Mouse (Mus musculus): ENCODE measurements around the gene Spsb1.
A peak's percentile ranks its signal among the peaks of the same experiment; 100 is the strongest.

Spsb1 gene

GRCm38 (mm10) chr4:149983921-149984645 is 29.2 kb upstream of the Spsb1 start:
- no peak for DNase-seq (ENCODE audit: low spot score)

- DNase-seq (ENCODE audit: low spot score), result no peak
Observed at GRCm38 (mm10) chr4:149982154-149982553, 27.3 kb upstream of the Spsb1 start.

- peak; percentile 92 for DNase-seq (ENCODE audit: low spot score)
Observed at GRCm38 (mm10) chr4:149979819-149980308, 25.0 kb upstream of the Spsb1 start.

- DNase-seq (ENCODE audit: low spot score), result no peak
Observed at GRCm38 (mm10) chr4:149978820-149979219, 24.0 kb upstream of the Spsb1 start.

GRCm38 (mm10) chr4:149977801-149978544 is 23.1 kb upstream of the Spsb1 start:
- no peak for DNase-seq (ENCODE audit: low spot score)

GRCm38 (mm10) chr4:149977181-149977580 is 22.3 kb upstream of the Spsb1 start:
- no peak for DNase-seq (ENCODE audit: low spot score)

- DNase-seq (ENCODE audit: low spot score), result no peak
Observed at GRCm38 (mm10) chr4:149975730-149976254, 20.9 kb upstream of the Spsb1 start.

- no peak for DNase-seq (ENCODE audit: low spot score)
Observed at GRCm38 (mm10) chr4:149975291-149975690, 20.4 kb upstream of the Spsb1 start.

GRCm38 (mm10) chr4:149971393-149971792 is 16.6 kb upstream of the Spsb1 start:
- DNase-seq (ENCODE audit: low spot score), result no peak

- no peak for DNase-seq (ENCODE audit: low spot score)
Observed at GRCm38 (mm10) chr4:149968526-149968925, 13.7 kb upstream of the Spsb1 start.

- no peak for DNase-seq (ENCODE audit: low spot score)
Observed at GRCm38 (mm10) chr4:149966963-149967362, 12.1 kb upstream of the Spsb1 start.

GRCm38 (mm10) chr4:149966252-149966651 is 11.4 kb upstream of the Spsb1 start:
- DNase-seq (ENCODE audit: low spot score), result no peak

GRCm38 (mm10) chr4:149965672-149966071 is 10.8 kb upstream of the Spsb1 start:
- no peak for DNase-seq (ENCODE audit: low spot score)

- DNase-seq (ENCODE audit: low spot score), result no peak
Observed at GRCm38 (mm10) chr4:149965242-149965641, 10.4 kb upstream of the Spsb1 start.

- no peak for DNase-seq (ENCODE audit: low spot score)
Observed at GRCm38 (mm10) chr4:149964770-149965169, 9.9 kb upstream of the Spsb1 start.

GRCm38 (mm10) chr4:149964285-149964684 is 9.4 kb upstream of the Spsb1 start:
- DNase-seq (ENCODE audit: low spot score), result no peak

- no peak for DNase-seq (ENCODE audit: low spot score)
Observed at GRCm38 (mm10) chr4:149960391-149960790, 5.5 kb upstream of the Spsb1 start.

GRCm38 (mm10) chr4:149959816-149960215 is 5.0 kb upstream of the Spsb1 start:
- DNase-seq (ENCODE audit: low spot score), result no peak

GRCm38 (mm10) chr4:149958566-149958965 is 3.7 kb upstream of the Spsb1 start:
- peak; percentile 91 for DNase-seq (ENCODE audit: low spot score)

GRCm38 (mm10) chr4:149956048-149956447 is 1.2 kb upstream of the Spsb1 start:
- DNase-seq (ENCODE audit: low spot score), result no peak

- DNase-seq (ENCODE audit: low spot score), result peak; percentile 32
Observed at GRCm38 (mm10) chr4:149955631-149956030, 788 bp upstream of the Spsb1 start.

GRCm38 (mm10) chr4:149953621-149954481 is 992 bp downstream of the Spsb1 start:
- DNase-seq (ENCODE audit: low spot score), result peak; percentile 46

Measured in retina, embryonic 14.5 days (tissue).